Mouse (Mus musculus): ENCODE data around the gene Fam20c.

DNA sequence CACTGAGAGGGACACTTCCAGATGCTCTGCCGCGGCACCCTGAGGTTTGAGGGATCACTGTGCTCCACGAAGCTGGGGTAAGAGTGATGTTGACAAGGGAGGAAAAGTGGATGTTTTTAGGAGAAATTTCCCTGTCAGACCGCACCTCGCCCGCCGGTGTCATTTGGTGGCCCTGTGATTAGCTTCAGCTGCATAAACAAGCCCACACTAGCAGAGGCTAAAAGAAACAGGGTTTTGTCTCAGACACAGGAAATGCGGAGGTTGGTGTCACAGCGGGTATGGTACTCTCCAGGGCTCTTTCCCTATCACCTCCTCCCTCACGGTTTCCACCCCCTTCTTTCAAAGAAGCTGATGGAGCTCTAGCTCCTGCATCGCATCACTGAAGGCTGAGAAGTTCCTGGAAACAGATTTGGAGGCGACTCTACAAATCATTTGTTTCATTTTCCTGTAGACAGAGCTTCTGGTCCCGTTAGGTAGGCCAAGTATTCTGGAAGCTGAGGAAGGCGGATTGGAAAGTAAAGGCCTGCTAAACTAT lies 38.7 kb upstream of the Fam20c start:
- TF ChIP-seq POLR2A (IDR thresholded peaks at IDR 0.05; ENCODE audit: extremely low read depth, insufficient read depth, low read length) (no peak), CTCF (IDR thresholded peaks at IDR 0.05; ENCODE audit: extremely low read depth, insufficient read depth, low read length) (no peak)

All from cortical plate, adult 2 months (tissue).